Comparison of ENCODE assay signal across 12 mouse cellular contexts in genomic region chr4:87402173-87402556, GRCm38 (mm10).
A peak's percentile ranks its signal among the peaks of the same experiment; 100 is the strongest.
DNase-seq lines count a peak whose midpoint lies in the region; ATAC-seq and TF ChIP-seq lines count a peak whose summit lies in the region.
"Had no signal": no experiment of that assay in that cellular context is flagged by ENCODE, and none has a peak within 500 bp of the region (broad histone marks: within the 10 kb centered on the region; RNA-seq: fewer than 3 reads in every experiment).

No protein-coding gene starts in this region.

- no peak for TF ChIP-seq CTCF in heart, postnatal 0 days (IDR thresholded peaks at IDR 0.05; ENCODE audit: low read depth)
- TF ChIP-seq CTCF in midbrain, postnatal 0 days (IDR thresholded peaks at IDR 0.05) = no peak

- H3K4me2 ChIP-seq in heart, postnatal 0 days (ENCODE audit: low read depth, low read length) = peak overlapping the region; percentile 52; the same call in 1 of the 2 replicates
- no peak overlapping the region for H3K4me2 ChIP-seq in midbrain, embryonic 11.5 days
- H3K4me2 ChIP-seq in embryonic facial prominence, embryonic 14.5 days (ENCODE audit: low read depth, low read length) = peak overlapping the region; percentile 41
- H3K4me2 ChIP-seq in midbrain, postnatal 0 days (ENCODE audit: low read depth, low read length, poor library complexity, severe bottlenecking) = peak overlapping the region; percentile 36

- no peak for DNase-seq in heart, postnatal 0 days (ENCODE audit: low spot score)
- DNase-seq in heart, postnatal 36 days = no peak
- DNase-seq in midbrain, embryonic 10.5 days (ENCODE audit: low spot score) = no peak
- DNase-seq in midbrain, embryonic 11.5 days (ENCODE audit: low spot score, missing footprints) = no peak
- no peak for DNase-seq in embryonic facial prominence, embryonic 14.5 days (ENCODE audit: low spot score)
- DNase-seq in midbrain, postnatal 0 days (ENCODE audit: low spot score) = no peak
- DNase-seq in adrenal gland, adult 2 months = no peak
- DNase-seq: kidney, adult 8-10 months; liver, postnatal 0 days had no signal

- intact Hi-C loops in heart, postnatal 36 days (cut with DNase I) = no loop called here

- no peak overlapping the region for H3K27ac ChIP-seq in heart, postnatal 0 days (ENCODE audit: low read depth)
- H3K27ac ChIP-seq in midbrain, embryonic 10.5 days (replicated peaks) = peak overlapping the region; percentile 63; the same call in 1 of the 2 replicates
- no peak overlapping the region for H3K27ac ChIP-seq in midbrain, embryonic 11.5 days (ENCODE audit: low read depth, low read length)
- H3K27ac ChIP-seq in embryonic facial prominence, embryonic 14.5 days (replicated peaks; ENCODE audit: low read depth, low read length) = peak overlapping the region; percentile 39; the same call in 1 of the 2 replicates
- 0 out of 2 replicates have a peak overlapping the region, but pooled peaks have one; percentile 12 for H3K27ac ChIP-seq in midbrain, postnatal 0 days (ENCODE audit: low read depth, low read length)
- H3K27ac ChIP-seq: forebrain, embryonic 15.5 days; heart, adult 2 months had no signal

- no peak for ATAC-seq in heart, postnatal 0 days (ENCODE audit: insufficient read depth, low read depth)
- ATAC-seq in midbrain, embryonic 11.5 days (ENCODE audit: low FRiP score) = no peak; the same call in 1 of the 2 replicates
- no peak for ATAC-seq in embryonic facial prominence, embryonic 14.5 days (ENCODE audit: low read depth)
- no peak for ATAC-seq in midbrain, postnatal 0 days (ENCODE audit: low FRiP score)
- ATAC-seq in granulocyte monocyte progenitor cell, adult 5-6 weeks (replicated peaks; ENCODE audit: poor library complexity, severe bottlenecking) = no peak
- ATAC-seq: liver, postnatal 0 days had no signal

- no peaks in the 10 kb centered on the region for H3K4me1 ChIP-seq in heart, postnatal 0 days (ENCODE audit: control insufficient read depth, insufficient read depth)
- H3K4me1 ChIP-seq in midbrain, embryonic 10.5 days = peaks cover 16% of the 10 kb centered on the region
- H3K4me1 ChIP-seq in midbrain, embryonic 11.5 days (ENCODE audit: control insufficient read depth, insufficient read depth, low read length) = peaks cover 2% of the 10 kb centered on the region; the same call in 1 of the 2 replicates
- H3K4me1 ChIP-seq in embryonic facial prominence, embryonic 14.5 days (ENCODE audit: control insufficient read depth, insufficient read depth, low read length) = 0 out of 2 replicates have a peak, but pooled peaks cover 13% of the 10 kb centered on the region
- H3K4me1 ChIP-seq in midbrain, postnatal 0 days (ENCODE audit: insufficient read depth, low read length) = no peaks in the 10 kb centered on the region

- WGBS in heart, postnatal 0 days = 77% methylated on average over 7 of the region's 7 CpGs
- WGBS in midbrain, embryonic 10.5 days = 79% methylated on average over 7 of the region's 7 CpGs
- WGBS in midbrain, embryonic 11.5 days = 63% methylated on average over 7 of the region's 7 CpGs
- WGBS in embryonic facial prominence, embryonic 14.5 days = 57% methylated on average over 7 of the region's 7 CpGs
- WGBS in midbrain, postnatal 0 days = 43% methylated on average over 7 of the region's 7 CpGs

- H3K4me3 ChIP-seq in heart, postnatal 0 days (ENCODE audit: low read depth, low read length) = no peak overlapping the region
- H3K4me3 ChIP-seq in midbrain, embryonic 10.5 days = no peak overlapping the region
- H3K4me3 ChIP-seq in midbrain, embryonic 11.5 days (ENCODE audit: low read depth, low read length) = no peak overlapping the region
- no peak overlapping the region for H3K4me3 ChIP-seq in embryonic facial prominence, embryonic 14.5 days (ENCODE audit: low read depth, low read length)
- no peak overlapping the region for H3K4me3 ChIP-seq in midbrain, postnatal 0 days (ENCODE audit: low read depth, low read length)
- H3K4me3 ChIP-seq: forebrain, embryonic 15.5 days; heart, adult 2 months had no signal

- no peaks in the 10 kb centered on the region for H3K27me3 ChIP-seq in heart, postnatal 0 days (ENCODE audit: control insufficient read depth, insufficient read depth, low read length)
- H3K27me3 ChIP-seq in midbrain, embryonic 10.5 days (ENCODE audit: low read depth, poor library complexity, severe bottlenecking) = no peaks in the 10 kb centered on the region
- no peaks in the 10 kb centered on the region for H3K27me3 ChIP-seq in midbrain, embryonic 11.5 days (ENCODE audit: control insufficient read depth, insufficient read depth, low read length)
- no peaks in the 10 kb centered on the region for H3K27me3 ChIP-seq in embryonic facial prominence, embryonic 14.5 days (replicated peaks; ENCODE audit: control insufficient read depth, insufficient read depth, low read length)
- H3K27me3 ChIP-seq in midbrain, postnatal 0 days (ENCODE audit: insufficient read depth, low read length) = no peaks in the 10 kb centered on the region
- H3K27me3 ChIP-seq: forebrain, embryonic 15.5 days had no signal

- no peak overlapping the region for H3K9ac ChIP-seq in heart, postnatal 0 days (replicated peaks; ENCODE audit: low read depth, low read length)
- no peak overlapping the region for H3K9ac ChIP-seq in midbrain, embryonic 11.5 days (ENCODE audit: low read length)
- H3K9ac ChIP-seq in embryonic facial prominence, embryonic 14.5 days (ENCODE audit: low read depth, low read length) = no peak overlapping the region
- H3K9ac ChIP-seq in midbrain, postnatal 0 days (replicated peaks; ENCODE audit: low read length, poor library complexity, severe bottlenecking) = no peak overlapping the region
- H3K9ac ChIP-seq: forebrain, embryonic 15.5 days; liver, postnatal 0 days had no signal

- H3K36me3 ChIP-seq in heart, postnatal 0 days (replicated peaks; ENCODE audit: control insufficient read depth, insufficient read depth, low read length) = no peaks in the 10 kb centered on the region
- no peaks in the 10 kb centered on the region for H3K36me3 ChIP-seq in midbrain, embryonic 10.5 days
- H3K36me3 ChIP-seq in midbrain, embryonic 11.5 days (ENCODE audit: control insufficient read depth, insufficient read depth, low read length) = no peaks in the 10 kb centered on the region
- H3K36me3 ChIP-seq in embryonic facial prominence, embryonic 14.5 days (ENCODE audit: control insufficient read depth, insufficient read depth, low read length) = no peaks in the 10 kb centered on the region
- no peaks in the 10 kb centered on the region for H3K36me3 ChIP-seq in midbrain, postnatal 0 days (ENCODE audit: insufficient read depth, low read length)
- H3K36me3 ChIP-seq: forebrain, embryonic 15.5 days had no signal

- H3K9me3 ChIP-seq in heart, postnatal 0 days (replicated peaks; ENCODE audit: control insufficient read depth, low read length) = no peaks in the 10 kb centered on the region
- H3K9me3 ChIP-seq in midbrain, embryonic 10.5 days (replicated peaks) = no peaks in the 10 kb centered on the region
- no peaks in the 10 kb centered on the region for H3K9me3 ChIP-seq in midbrain, embryonic 11.5 days (ENCODE audit: control insufficient read depth, low read length)
- no peaks in the 10 kb centered on the region for H3K9me3 ChIP-seq in embryonic facial prominence, embryonic 14.5 days (ENCODE audit: control insufficient read depth, low read length)
- H3K9me3 ChIP-seq in midbrain, postnatal 0 days (ENCODE audit: low read length) = no peaks in the 10 kb centered on the region
- H3K9me3 ChIP-seq: forebrain, embryonic 15.5 days had no signal

- TF ChIP-seq EP300 in heart, postnatal 0 days (IDR thresholded peaks at IDR 0.05; ENCODE audit: low read depth) = no peak

Comparison
In these comparisons a context has a peak if more than half of its experiments do, and no peak if none do; other contexts are left out.
1. H3K27ac ChIP-seq: peak in midbrain, embryonic 10.5 days (single experiment), embryonic facial prominence, embryonic 14.5 days (single experiment) and midbrain, postnatal 0 days (single experiment); none in heart, postnatal 0 days (single experiment) and midbrain, embryonic 11.5 days (single experiment).